Mouse (Mus musculus) monocyte, adult 2 months (primary cell): ENCODE measurements around the gene Cmya5.
"Not testable (repeated sequence)": the region's sequence is repeated elsewhere in the genome, so short reads cannot be mapped to it uniquely, and the experiment has no call there.

Experiments
- DNase-seq, 2 experiments: peaks; one replicate each; pipeline ENCODE4 v3.0.0; 2022; ENCODE audit warnings: low spot score in 2 of 2, low read depth in 1 of 2

Cmya5 gene

DNA sequence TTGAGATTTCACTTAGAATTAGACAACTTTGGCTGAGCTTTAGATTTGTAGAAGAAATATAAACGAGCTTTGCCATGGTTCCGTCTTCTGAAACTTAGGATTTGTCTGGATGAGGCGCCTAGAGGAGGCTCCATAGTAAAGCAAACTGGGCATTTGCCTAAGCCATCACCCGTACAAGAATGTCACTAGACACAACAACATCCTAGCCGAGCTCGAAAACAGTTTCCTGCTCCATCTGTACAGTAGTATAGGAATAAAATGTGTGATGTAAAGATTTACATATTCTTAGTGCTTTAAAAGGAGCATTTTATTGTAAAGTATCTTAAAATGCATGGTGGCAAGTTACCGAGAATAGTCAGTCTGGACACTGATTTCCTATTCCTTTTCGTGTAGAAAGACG is 22.2 kb downstream of the Cmya5 start:
- no peak for DNase-seq

DNA sequence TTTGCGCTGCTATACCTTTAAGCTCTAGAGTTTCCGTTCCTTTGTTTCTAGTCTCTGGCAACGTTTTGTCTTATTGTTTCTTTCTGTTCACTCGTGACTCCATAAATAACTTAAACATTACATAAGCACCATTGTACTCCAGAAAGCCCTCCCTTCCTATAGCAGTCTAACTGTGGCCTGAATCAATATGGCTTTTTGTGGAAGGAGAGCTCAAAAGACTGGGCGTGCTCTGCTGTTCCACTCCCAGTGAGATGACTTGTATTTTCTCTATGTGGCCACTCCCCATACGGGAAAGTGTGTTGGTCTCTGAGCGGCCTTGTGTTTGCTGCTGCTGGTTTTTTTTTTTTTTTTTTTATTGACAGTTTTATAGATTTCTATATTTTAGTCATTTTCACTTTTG is 27.3 kb downstream of the Cmya5 start:
- no peak for DNase-seq

DNA sequence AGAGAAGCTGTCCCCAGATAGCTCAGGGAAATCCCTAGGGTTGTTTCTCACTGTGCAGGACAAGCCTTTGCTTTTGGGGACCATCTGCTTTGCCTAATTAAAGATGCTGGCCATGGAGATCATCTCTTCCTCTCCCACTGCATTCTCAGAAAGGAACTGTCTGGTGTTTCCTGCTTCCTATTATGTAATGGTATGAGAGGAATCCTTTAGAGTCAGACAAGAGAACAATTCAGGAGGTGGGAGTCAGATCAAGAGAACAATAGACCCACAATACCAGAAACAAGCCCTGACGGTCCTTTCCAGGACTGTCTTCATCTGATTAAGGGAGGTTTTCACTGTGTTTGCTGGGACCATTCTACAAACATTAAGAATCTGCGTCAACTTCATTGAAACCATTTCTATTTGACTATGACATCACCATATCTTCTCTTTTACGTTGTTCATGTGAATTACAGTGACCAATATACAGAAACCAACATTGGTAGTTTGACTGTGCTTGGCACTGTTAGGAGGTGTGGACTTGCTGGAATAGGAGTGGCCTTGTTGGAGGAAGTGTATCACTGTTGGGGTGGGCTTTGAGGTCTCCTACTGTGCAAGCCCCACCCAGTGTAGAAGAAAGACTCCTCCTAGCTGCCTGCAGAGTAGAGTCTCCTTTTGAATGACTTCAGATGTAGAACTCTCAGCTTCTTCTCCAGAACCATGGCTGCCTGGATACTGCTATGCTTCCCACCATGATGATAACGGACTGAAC is 42.0 kb downstream of the Cmya5 start:
- DNase-seq = no peak

DNA sequence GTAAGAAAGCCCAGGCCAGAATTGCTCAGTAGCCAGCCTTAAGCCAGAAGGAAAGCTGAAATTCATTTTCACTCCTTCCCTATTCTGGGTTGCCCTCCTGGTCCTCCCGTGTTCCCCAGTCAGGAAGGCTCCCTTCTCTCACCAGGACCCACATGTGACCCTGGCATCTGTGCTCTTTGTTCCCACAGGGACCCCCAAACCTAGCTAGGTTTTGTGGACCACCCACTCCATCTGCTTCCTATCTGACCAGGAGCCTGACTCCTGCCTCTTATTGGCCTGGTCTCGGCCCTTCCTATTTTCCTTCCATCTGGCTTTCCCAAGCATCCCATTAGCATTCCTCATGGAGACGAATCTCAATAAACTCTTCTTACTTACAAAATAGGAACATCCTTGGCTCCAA is 45.9 kb downstream of the Cmya5 start:
- DNase-seq = no peak

DNA sequence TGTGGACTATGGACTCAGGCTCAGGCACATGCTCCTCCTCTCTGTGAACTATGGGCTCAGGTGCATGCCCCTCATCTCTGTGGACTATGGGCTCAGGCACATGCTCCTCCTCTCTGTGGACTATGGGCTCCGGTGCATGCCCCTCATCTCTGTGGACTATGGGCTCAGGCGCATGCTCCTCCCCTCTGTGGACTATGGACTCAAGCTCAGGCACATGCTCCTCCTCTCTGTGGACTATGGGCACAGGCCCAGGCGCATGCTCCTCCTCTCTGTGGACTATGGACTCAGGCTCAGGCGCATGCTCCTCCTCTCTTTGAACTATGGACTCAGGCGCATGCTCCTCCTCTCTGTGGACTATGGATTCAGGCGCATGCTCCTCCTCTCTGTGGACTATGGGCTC is 47.9 kb downstream of the Cmya5 start:
- no peak for DNase-seq

DNA sequence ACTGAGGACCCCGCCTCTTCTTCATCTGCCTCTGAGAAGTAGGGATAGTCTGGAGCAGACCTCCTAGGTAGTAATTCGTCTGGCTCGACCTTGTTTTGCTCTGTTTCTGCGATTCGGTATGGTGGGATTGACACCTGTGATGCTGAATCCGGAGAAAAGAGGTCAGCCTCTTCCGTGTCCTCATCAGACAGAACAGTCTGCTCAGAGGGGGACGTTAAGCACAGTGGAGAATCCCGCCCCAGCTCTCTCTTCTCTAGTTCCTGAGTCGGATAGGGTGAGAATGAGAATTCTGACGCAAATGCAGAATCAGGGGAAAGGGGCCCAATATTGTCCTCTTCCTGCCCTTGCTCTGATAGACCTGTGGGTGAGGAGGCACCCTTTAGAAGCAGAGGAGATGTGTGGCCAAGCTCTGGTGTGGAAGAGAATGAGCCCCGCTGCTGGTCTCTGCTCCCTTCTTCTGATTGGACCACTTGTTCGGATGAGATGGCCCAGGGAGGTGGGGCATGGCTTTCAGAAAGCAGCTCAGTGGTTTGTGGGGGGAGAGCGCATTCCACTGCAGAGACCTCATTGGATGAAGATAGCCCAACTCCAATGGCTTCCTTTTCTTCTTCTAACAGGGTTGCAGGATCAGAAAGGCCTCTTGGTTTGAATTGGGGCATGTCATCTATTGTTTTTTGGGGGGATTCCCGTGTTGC is 49.3 kb downstream of the Cmya5 start:
- no peak for DNase-seq

DNA sequence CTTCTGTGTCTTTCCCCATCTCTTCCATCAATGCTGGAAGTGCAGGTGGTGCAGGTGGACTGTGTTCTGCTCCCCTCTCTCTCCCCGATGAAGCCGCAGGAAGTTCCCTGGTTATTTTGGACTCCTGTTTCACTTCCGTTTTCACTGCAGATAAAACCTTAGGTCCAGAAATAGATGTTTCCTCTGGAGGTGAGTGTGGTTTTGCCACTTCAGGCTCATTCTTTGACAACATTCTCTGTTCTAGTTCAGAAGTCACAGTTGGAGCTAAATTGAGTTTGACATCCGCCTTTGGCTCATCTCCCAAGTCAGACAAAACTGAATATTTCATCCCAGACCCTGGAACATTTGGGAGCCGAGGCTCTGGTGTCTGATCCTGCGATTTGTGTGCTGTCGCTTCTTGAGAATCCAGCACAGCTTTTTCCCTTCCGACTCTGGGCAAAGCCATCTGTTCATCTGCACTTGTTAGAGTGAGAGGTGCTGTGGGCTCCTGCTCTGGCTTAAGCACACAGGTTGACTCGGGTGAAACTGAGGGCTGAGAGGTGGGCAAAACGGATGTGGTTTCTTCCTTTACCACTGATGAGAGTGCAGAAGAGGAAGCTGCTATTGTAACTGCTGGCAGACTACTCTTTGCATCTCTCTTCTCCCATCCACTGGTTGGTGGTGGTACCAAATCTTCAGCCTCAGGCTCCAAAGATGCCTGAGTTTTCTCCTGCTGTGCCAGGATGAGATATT is 50.2 kb downstream of the Cmya5 start:
- DNase-seq = no peak

DNA sequence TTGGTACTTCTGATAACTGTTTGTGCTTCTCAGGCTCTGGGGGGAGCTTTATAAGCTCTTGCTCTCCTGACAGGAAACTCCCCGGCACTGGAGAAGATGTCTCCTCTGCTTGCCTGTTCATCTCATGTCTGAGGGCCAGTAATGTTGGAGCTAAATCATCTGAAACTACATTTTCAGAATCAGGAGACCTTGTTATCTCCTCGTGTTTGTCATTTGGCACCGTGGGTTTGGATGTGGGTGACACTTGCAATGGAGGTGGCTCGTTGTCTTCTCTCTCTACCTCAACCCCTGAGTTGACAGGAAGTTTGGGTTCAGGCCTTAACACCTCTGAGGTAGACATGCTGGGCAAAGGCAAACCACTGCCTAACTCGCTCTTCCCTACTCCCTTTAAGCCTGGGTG is 50.8 kb downstream of the Cmya5 start:
- no peak for DNase-seq

DNA sequence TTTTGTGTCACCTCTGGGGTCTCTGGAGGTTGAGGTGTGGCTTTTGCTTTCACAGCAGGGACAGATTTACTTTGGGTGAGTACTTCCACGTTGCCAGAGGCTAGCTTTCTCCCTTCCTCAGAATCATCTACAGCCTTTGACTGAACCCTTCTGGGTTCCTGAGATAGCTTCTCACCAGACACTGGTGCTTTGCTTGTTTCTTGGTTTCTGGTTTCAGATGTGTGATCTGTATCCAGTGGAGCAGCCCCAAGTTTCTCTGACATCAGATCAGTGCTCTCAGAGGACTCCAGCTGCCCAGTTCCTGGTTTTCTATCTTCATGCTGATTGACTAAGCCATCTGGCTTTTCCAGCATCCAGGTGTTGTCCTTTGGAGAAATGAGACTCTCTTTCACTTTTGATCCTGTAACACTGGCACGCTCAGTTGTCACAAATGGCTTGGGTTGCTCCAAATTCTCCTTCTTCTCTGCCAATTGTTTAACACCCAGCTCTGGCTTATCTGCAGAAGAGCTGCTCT is 51.6 kb downstream of the Cmya5 start:
- DNase-seq = no peak

DNA sequence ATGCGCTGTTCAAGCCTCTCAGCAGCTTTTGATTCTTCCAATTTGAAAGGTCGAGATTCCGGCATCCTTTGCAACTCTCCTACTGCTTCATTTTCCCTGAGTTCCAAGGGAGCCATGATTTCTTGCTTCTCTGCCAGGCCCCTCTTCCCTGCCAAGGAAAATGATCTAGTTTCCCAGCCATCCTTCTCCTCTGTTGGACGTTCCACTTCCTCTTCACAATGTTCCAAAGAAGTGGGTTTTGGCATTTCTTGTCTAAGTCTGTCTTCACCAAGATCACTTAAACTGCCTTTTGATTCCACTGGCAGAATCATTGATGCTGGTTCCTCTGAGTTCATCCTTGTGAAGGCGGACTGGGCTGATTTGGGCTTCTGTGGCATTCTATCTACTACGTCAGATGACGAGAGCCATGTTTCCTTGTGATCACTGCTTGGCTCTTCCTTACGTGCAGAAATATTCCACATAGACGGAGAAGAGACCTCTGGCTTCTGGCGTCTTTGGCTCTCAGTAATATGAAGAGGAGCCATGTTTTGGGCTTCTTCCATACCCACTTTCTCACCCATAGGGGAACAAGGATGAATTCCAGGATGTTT is 52.6 kb downstream of the Cmya5 start:
- DNase-seq = no peak

DNA sequence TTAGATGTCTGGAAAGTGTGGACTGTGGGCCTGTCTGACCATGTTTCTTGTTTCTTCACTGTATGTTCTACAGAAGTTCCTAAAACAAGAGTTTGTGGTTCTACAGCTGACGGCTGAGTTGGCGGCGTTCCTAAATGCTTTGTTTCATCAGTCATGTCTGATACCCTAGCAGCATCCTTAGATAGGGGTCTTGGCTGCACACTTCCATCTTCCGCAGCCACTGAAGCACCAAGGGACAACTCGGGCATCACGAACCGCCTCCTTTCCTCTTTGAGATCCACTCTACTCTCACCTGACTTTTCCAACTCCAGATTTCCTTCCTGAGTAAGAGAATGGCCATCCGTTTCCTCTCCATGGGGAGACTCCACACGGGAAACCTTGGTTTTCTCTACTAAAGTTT is 53.3 kb downstream of the Cmya5 start:
- no peak for DNase-seq

DNA sequence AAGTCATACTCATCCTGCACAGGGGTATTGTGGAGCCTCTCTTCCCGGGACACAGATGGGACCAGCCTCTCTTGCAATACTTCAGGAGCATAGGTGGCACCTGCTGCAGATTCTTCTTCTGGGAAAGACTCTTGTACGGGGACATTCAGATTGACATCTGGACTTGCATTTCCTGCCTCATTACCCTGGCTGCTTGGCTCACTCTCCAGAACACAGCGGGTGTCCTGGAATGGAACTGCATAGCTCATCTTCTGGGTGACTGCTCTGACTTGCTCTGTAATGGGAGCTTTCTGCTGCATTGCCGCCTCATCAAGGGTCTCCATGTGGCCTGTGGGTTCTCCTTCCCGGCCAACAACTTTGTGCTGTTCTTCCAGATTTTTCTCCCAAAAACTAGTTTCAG is 55.0 kb downstream of the Cmya5 start:
- DNase-seq = no peak

DNA sequence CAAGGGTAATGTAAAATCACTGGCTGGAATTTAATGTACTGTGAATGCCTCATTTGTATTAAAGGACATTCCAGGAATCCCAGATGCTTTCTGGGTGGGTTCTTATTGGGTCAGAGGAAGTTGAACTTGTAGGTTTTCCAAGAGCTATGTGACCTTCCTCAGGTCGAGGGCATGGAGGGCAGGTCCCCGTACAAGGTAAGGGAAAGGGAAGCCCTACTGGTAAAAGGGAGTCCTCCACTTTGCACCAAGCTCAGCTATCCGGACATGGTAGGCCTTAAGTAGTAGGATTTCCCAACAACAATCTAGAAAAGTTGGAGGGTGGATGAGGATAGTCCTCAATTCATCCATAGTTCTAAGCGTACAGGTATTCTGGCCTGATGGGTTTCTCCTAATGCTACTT is 58.8 kb downstream of the Cmya5 start:
- no peak for DNase-seq

DNA sequence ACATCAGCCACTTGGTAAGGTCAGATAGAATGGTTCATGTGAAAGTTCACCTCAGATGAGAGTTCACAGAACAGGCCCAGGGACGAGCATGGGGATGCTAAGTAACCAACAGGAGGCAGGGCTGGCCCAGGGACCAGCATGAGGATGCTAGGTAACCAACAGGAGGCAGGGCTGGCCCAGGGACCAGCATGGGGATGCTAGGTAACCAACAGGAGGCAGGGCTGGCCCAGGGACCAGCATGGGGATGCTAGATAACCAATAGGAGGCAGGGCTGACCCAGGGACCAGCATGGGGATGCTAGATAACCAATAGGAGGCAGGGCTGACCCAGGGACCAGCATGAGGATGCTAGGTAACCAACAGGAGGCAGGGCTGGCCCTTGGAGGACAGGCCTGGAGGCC is 62.2 kb downstream of the Cmya5 start:
- not testable (repeated sequence) for DNase-seq

DNA sequence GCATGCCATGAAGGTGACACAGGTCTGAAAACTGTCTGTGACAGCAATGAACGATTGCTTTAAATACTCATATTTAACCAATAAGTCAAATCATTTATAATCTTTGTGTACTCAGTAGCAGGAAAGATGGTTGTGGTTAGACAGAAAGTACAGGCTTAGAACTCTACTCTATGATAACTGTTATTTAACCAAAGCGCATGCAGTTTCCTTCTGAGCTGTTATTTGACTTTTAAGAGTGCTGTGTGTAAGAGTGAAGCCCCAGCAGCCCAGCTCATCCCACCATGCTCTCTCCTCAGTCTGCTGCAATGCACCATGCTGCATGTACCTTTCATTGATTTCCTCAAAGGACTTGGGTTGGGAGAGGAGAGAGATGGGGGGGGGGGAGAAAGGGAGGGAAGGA is 63.7 kb downstream of the Cmya5 start:
- no peak for DNase-seq

DNA sequence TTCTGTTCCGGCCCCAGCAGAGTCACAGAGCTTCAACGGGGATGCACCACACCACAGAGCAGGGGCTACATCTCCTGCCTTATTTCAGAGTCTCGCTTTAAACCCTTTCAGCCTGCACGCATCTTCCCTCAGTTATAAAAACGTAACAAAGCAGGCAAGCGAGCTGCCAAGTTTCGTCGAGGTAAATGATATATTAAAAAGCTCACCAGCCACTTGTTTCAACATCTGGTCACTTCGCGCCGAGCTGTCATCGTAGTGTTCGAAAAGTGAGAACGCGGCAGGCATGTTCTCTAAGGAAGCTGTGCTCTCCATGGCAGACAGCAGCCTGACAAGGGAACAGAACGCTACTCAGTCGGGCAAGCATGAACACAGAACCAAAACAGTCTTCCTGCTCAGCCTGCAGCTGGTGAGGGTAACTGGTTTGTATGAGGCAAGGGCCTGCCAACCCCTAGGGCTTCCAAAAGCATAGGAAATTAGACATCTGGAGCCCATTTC is 70.3 kb downstream of the Cmya5 start:
- no peak for DNase-seq

DNA sequence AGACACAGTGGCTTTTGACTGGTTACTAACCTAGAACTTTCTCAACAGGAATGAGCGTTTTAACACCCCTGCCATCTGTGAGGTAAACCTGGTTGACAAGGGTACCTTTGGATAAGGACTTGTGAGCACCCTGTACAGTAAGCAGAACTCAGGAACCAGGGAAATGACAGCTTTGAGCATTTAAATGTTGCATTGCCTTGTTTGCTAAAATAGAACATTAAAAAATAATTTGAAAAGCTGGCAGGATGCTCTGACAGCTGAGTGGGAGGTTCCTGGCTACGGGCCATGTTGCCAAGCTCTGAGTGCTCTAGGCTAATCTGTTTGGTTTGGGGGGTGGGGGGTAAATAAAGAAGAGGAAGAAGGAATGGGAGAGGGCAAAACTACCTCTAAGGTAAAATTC is 70.9 kb downstream of the Cmya5 start:
- no peak for DNase-seq

DNA sequence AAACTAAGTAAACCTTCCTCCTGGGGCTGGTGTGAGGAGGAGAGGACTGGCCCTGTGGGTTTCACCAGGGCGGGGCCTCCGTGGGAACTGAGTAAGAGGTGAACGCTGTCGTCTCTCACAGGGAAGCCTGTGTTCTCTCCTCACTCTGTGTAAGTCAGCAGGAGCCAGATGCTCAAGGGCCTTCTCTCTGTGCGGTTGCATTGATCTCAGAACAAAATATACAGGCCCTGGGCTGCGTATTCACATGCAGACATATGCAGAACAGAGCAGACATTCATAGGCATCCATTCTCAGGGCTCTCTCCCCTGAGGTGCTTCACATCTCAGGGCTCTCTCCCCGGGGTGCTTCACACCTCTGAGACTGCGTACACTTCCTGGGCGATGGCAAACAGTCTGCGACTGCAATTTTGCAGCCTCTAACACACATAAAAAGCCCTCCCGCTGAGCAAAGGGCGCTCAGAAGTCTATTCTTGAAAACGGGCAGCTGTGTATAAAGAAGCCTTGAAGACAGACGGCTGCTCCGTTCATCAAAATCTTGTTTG is 71.6 kb downstream of the Cmya5 start:
- DNase-seq = no peak

DNA sequence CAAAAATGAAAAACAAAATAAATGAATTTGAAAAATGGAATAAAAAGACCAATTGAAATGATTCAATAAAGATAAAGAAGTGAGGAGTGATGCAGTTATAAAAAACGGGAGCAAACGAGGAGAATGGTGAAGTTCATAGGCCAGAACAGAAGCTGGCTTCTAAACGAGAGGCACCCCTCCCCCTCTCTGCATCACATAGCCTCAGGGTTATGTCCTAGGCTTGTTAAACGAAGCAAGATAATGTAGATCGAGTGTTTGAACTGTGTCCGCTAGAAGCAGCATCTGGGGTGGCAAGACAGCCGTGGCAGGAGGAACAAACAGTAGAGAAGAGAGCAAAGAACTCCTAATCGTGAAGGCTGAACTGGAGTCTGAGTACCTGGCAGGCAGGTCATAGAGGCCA is 74.1 kb downstream of the Cmya5 start:
- no peak for DNase-seq

DNA sequence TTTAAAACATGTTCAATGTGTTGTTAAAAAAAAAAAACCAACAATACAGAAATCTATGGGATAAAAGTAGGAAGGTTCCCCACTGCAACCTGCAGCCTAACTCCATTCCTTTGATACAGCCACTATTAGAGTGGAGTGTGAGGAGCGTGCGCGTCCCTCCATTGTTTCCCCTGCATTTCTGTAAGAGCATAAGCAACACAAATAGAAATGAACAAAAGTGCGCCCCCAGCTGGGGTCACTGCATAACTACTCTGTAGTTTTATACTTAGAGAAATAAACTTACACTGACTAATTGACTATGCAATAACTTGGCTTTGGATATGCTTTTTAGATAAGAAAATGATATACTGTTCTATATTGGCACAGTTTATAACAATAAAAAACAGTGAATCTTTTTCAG is 75.0 kb downstream of the Cmya5 start:
- DNase-seq = no peak

DNA sequence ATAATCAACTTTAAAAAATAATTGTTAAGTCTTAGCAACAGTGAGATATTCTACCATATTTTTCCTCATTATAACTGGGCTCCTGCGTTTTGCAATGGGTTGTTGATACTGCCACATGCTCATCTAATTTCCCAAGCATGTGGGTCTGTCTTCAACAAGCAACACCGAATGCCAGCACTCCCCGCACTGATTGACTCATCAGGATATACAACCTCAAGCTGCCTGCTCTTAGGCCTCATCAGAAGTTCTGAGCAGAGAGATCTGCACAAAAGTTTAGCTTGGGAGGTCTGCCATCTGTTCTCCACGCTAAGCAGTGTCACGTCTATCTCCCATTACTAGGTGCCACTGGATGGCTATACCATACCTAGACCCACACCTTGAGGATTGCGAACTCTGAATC is 76.2 kb downstream of the Cmya5 start:
- DNase-seq = no peak
